Mouse (Mus musculus) spleen, adult 12 weeks (tissue): Measurements from ENCODE around the gene Disc1.

Experiments used
- DNase-seq: peaks from one replicate; pipeline ENCODE4 v3.0.0; 2022; ENCODE audit warnings: low spot score

Gene Disc1

GRCm38 (mm10) chr8:125183548-125184451 lies 129.8 kb downstream of the Disc1 start:
- peak; percentile 36 for DNase-seq

- no peak for DNase-seq
These were observed 130.4 kb downstream of the Disc1 start for GRCm38 (mm10) chr8:125184452-125184817.

- no peak for DNase-seq
These were observed 130.9 kb downstream of the Disc1 start for GRCm38 (mm10) chr8:125184881-125185280.

- no peak for DNase-seq
These were observed 133.0 kb downstream of the Disc1 start for GRCm38 (mm10) chr8:125187044-125187443.

GRCm38 (mm10) chr8:125193701-125194100 lies 139.7 kb downstream of the Disc1 start:
- no peak for DNase-seq

GRCm38 (mm10) chr8:125195121-125195520 lies 141.1 kb downstream of the Disc1 start:
- DNase-seq, result no peak

- DNase-seq, result no peak
These were observed 142.6 kb downstream of the Disc1 start for GRCm38 (mm10) chr8:125196573-125197094.

GRCm38 (mm10) chr8:125197341-125198002 lies 143.5 kb downstream of the Disc1 start:
- no peak for DNase-seq

GRCm38 (mm10) chr8:125198420-125199196 lies 144.6 kb downstream of the Disc1 start:
- DNase-seq, result no peak

- no peak for DNase-seq
These were observed 145.4 kb downstream of the Disc1 start for GRCm38 (mm10) chr8:125199197-125199939.

GRCm38 (mm10) chr8:125200273-125200863 lies 146.4 kb downstream of the Disc1 start:
- no peak for DNase-seq

- DNase-seq, result no peak
These were observed 147.7 kb downstream of the Disc1 start for GRCm38 (mm10) chr8:125201650-125202049.

GRCm38 (mm10) chr8:125203016-125203415 lies 149.0 kb downstream of the Disc1 start:
- no peak for DNase-seq

GRCm38 (mm10) chr8:125205556-125205955 lies 151.6 kb downstream of the Disc1 start:
- no peak for DNase-seq

- DNase-seq, result no peak
These were observed 152.4 kb downstream of the Disc1 start for GRCm38 (mm10) chr8:125206391-125206790.

GRCm38 (mm10) chr8:125206962-125207361 lies 153.0 kb downstream of the Disc1 start:
- no peak for DNase-seq

- no peak for DNase-seq
These were observed 158.7 kb downstream of the Disc1 start for GRCm38 (mm10) chr8:125212619-125213167.

GRCm38 (mm10) chr8:125217902-125218581 lies 164.0 kb downstream of the Disc1 start:
- no peak for DNase-seq

- DNase-seq, result no peak
These were observed 164.7 kb downstream of the Disc1 start for GRCm38 (mm10) chr8:125218669-125219068.

GRCm38 (mm10) chr8:125220608-125221007 lies 166.6 kb downstream of the Disc1 start:
- no peak for DNase-seq
